Mouse (Mus musculus): Measurements from ENCODE around the gene Olfr93.
"Not testable (repeated sequence)": the region's sequence is repeated elsewhere in the genome, so short reads cannot be mapped to it uniquely, and the experiment has no call there.

Gene Olfr93

GRCm38 (mm10) chr17:37161394-37161793, at the start of gene Olfr93:
Gene Olfr93 (minus strand): TSS chr17:37161494.
- no peak for DNase-seq (ENCODE audit: low read depth, low spot score)

- DNase-seq (ENCODE audit: low read depth, low spot score): no peak
Measured at GRCm38 (mm10) chr17:37203917-37204236, 42.6 kb upstream of the Olfr93 start.

- peak; percentile 91 for DNase-seq (ENCODE audit: low read depth, low spot score)
Measured at GRCm38 (mm10) chr17:37203206-37203916, 42.1 kb upstream of the Olfr93 start.

GRCm38 (mm10) chr17:37200894-37201293, 39.6 kb upstream of the Olfr93 start, which contains the start of gene Olfr94:
Gene Olfr94 (minus strand): TSS chr17:37200994.
- no peak for DNase-seq (ENCODE audit: low read depth, low spot score)

GRCm38 (mm10) chr17:37196845-37197724, 35.8 kb upstream of the Olfr93 start:
- peak; percentile 53 for DNase-seq (ENCODE audit: low read depth, low spot score)

GRCm38 (mm10) chr17:37194782-37195181, 33.5 kb upstream of the Olfr93 start:
- DNase-seq (ENCODE audit: low read depth, low spot score): peak; percentile 73

- DNase-seq (ENCODE audit: low read depth, low spot score): no peak
Measured at GRCm38 (mm10) chr17:37193656-37194055, 32.4 kb upstream of the Olfr93 start, which contains the start of gene Ubd. Gene Ubd (plus strand): TSS chr17:37193892.

GRCm38 (mm10) chr17:37193032-37193431, 31.7 kb upstream of the Olfr93 start:
- no peak for DNase-seq (ENCODE audit: low read depth, low spot score)

GRCm38 (mm10) chr17:37190711-37191110, 29.4 kb upstream of the Olfr93 start:
- peak; percentile 59 for DNase-seq (ENCODE audit: low read depth, low spot score)

GRCm38 (mm10) chr17:37185474-37185873, 24.2 kb upstream of the Olfr93 start:
- DNase-seq (ENCODE audit: low read depth, low spot score): no peak

- not testable (repeated sequence) for DNase-seq (ENCODE audit: low read depth, low spot score)
Measured at GRCm38 (mm10) chr17:37131366-37131765, 29.9 kb downstream of the Olfr93 start.

GRCm38 (mm10) chr17:37119988-37120387, 41.3 kb downstream of the Olfr93 start, which contains the start of gene Olfr92:
Gene Olfr92 (minus strand): TSS chr17:37120088.
- no peak for DNase-seq (ENCODE audit: low read depth, low spot score)

GRCm38 (mm10) chr17:37098178-37098577, 63.1 kb downstream of the Olfr93 start, which contains the start of gene Olfr91:
Gene Olfr91 (minus strand): TSS chr17:37098278.
- DNase-seq (ENCODE audit: low read depth, low spot score): no peak

GRCm38 (mm10) chr17:37093289-37093688, 68.0 kb downstream of the Olfr93 start:
- DNase-seq (ENCODE audit: low read depth, low spot score): no peak

- no peak for DNase-seq (ENCODE audit: low read depth, low spot score)
Measured at GRCm38 (mm10) chr17:37092198-37092597, 69.1 kb downstream of the Olfr93 start.

All from brain, adult 2 months (tissue).